Mouse (Mus musculus) kidney, adult 2 months (tissue): ENCODE measurements around the gene Abhd14a. TPM values are rescaled to one million over a fixed set of nuclear protein-coding genes. Genes with fewer than 3 reads are reported as not detected.

ENCODE experiments used
- DNase-seq: peaks from one replicate; pipeline ENCODE4 v3.0.0; 2021
- H3K27ac ChIP-seq: fragments of 200-500 bp; 2 replicates; pipeline ENCODE4 v1.5.1; 2012; ENCODE audit warnings: low read depth, low read length, control low read depth, inconsistent platforms; ENCODE audit not compliant: insufficient read depth
- H3K27me3 ChIP-seq: fragments of 200-500 bp; replicated peaks from 2 replicates; pipeline ENCODE4 v1.6.1; 2012; ENCODE audit warnings: mild to moderate bottlenecking, moderate library complexity, low read length, inconsistent platforms; ENCODE audit not compliant: control insufficient read depth, insufficient read depth
- H3K36me3 ChIP-seq: fragments of 200-500 bp; 2 replicates; pipeline ENCODE4 v1.6.1; 2012; ENCODE audit warnings: mild to moderate bottlenecking, moderate library complexity, low read length, inconsistent platforms; ENCODE audit not compliant: control insufficient read depth, insufficient read depth
- H3K4me1 ChIP-seq: fragments of 200-500 bp; 2 replicates; pipeline ENCODE4 v1.6.1; 2011; ENCODE audit warnings: low read length; ENCODE audit not compliant: control insufficient read depth, insufficient read depth
- H3K4me3 ChIP-seq: fragments of 200-500 bp; 2 replicates; pipeline ENCODE4 v1.5.1; 2011; ENCODE audit warnings: mild to moderate bottlenecking, low read depth, low read length, control low read depth; ENCODE audit not compliant: insufficient read depth
- CTCF ChIP-seq: fragments of 200-500 bp; conservative IDR thresholded peaks from 2 replicates; pipeline ENCODE4 v1.5.1; 2011; ENCODE audit warnings: low read depth, mild to moderate bottlenecking, control low read depth, low read length, moderate library complexity, mixed read lengths; ENCODE audit not compliant: insufficient read depth, insufficient read length
- POLR2A ChIP-seq: fragments of 200-500 bp; IDR thresholded peaks from one replicate; pipeline ENCODE4 v1.6.1; 2011; ENCODE audit warnings: low read depth, low read length, control low read depth
- WGBS: fragments of 180-500 bp; shearing (Covaris S2); methylation state at CpG from one replicate; pipeline ENCODE4 v1.1.7; 2018; 5-methylcytosine and 5-hydroxymethylcytosine counted together
- polyA plus RNA-seq: library from polyadenylated mRNA; depleted of rRNA; stranded (reverse); fragments of >200 nt; gene quantifications from 2 replicates; pipeline ENCODE4 v1.2.3, GENCODE M21; 2012

The Abhd14a gene
- polyA plus RNA-seq, 1 experiment = 137 TPM

DNA sequence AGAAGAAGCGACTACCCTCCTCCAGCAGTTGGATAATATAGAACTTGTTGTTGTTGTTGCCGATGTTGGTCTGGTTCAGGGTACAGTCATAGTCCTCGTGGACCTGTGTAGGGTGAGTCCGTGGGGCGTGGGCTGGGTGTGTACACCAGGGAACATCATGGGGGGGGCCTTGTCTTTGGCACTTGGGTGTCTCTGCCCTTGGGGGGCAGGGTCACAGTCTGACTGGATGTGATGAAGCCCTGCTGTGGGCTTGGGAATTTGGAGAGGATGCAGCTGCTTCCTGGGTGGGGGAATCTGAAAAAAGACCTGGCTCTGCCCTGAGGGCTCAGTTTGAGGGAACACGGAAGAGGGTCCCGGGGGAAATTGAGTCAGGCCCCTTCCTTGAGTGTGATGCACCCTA is 27.6 kb upstream of the Abhd14a start:
- Histone ChIP-seq H3K4me1 (peaks cover 18% of the 10 kb centered on the region), H3K27ac (no peak overlapping the region), H3K4me3 (no peak overlapping the region), H3K27me3 (no peaks in the 10 kb centered on the region), H3K36me3 (no peaks in the 10 kb centered on the region)
- 69% methylated on average over 7 of the region's 7 CpGs for WGBS
- DNase-seq = no peak
- TF ChIP-seq POLR2A = no peak
- no peak for TF ChIP-seq CTCF

DNA sequence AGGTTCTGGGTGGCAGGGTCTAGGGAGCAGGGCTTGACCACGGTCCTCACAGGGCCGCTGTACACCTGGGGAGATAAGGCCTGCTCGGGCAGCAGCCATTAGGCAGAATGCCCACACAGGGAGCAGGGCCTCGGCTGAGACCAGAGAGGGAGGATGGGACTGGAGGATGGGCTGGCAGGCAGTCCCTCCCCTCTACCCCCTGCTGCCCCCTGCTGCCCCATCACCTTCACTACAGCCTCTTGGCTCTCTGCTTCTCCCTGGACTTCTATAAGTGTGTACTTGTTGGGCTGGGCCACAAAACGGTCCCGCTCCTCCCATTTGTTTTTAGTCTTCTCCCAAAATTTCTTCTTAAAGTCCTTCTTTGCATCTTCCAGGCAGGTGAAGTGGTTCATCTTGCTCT is 27.0 kb upstream of the Abhd14a start:
- Histone ChIP-seq H3K36me3 (no peaks in the 10 kb centered on the region), H3K4me1 (peaks cover 18% of the 10 kb centered on the region), H3K27ac (no peak overlapping the region), H3K4me3 (no peak overlapping the region), H3K27me3 (no peaks in the 10 kb centered on the region)
- DNase-seq = peak; percentile 76
- 11% methylated on average over 6 of the region's 6 CpGs for WGBS
- TF ChIP-seq CTCF = peak; percentile 79
- TF ChIP-seq POLR2A = no peak

DNA sequence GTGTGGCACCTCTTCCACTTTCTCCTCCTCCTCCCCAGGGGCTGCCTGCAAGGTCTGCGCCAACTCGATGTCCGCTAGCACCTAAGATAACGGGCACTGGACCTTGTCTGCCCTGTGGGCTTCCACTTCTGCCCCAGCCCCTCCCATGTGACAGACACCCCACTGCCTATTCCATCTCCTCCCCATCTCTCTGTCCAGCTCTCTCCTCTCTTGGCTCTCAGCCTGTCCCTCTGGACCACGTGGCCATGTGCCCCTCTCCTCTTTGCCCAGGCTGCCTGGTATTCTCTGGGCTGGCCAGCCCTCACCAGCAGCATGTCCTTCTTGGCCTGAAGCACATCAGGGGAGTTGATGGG is 26.3 kb upstream of the Abhd14a start:
- Histone ChIP-seq H3K27ac (no peak overlapping the region), H3K4me3 (no peak overlapping the region), H3K36me3 (no peaks in the 10 kb centered on the region), H3K27me3 (no peaks in the 10 kb centered on the region), H3K4me1 (peaks cover 18% of the 10 kb centered on the region)
- WGBS = 37% methylated on average over 5 of the region's 5 CpGs
- TF ChIP-seq CTCF = no peak
- TF ChIP-seq POLR2A = no peak
- no peak for DNase-seq

DNA sequence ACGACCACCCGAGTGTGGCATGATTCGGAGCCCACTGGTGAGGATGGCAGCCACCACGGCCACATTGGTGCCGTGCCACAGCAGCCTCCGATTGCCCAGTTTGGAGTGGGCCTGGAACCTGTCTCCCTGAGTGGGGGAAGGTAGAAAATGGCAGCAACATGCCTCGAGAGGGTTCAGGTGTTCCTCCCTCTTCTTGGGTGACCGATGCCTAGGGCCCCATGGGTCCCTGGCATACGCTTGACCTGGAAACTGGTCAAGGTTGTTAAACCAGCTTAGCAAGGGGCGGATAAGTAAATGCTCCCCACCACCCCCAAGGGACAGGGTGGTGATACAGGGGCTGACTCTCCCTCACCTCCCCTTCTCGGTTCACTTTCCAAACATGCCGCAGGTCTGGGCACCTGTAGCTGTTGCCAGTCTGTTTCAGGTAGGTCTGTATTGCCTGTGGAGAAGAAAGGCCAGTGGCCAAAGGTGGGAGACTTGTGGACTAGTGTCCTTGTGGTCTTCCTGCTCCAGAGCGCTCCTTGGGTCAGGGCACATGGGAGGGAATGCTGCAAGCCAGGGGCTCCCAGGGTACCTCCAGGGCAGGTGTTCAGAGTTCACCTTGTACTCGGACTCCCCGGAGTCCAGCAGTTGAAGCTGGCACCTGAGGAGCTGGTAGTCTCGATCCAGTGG is 25.7 kb upstream of the Abhd14a start:
- 69% methylated on average over 16 of the region's 16 CpGs for WGBS
- DNase-seq = peak; percentile 82
- Histone ChIP-seq H3K36me3 (no peaks in the 10 kb centered on the region), H3K27ac (no peak overlapping the region), H3K4me3 (no peak overlapping the region), H3K4me1 (peaks cover 18% of the 10 kb centered on the region), H3K27me3 (no peaks in the 10 kb centered on the region)
- TF ChIP-seq POLR2A = no peak
- no peak for TF ChIP-seq CTCF

DNA sequence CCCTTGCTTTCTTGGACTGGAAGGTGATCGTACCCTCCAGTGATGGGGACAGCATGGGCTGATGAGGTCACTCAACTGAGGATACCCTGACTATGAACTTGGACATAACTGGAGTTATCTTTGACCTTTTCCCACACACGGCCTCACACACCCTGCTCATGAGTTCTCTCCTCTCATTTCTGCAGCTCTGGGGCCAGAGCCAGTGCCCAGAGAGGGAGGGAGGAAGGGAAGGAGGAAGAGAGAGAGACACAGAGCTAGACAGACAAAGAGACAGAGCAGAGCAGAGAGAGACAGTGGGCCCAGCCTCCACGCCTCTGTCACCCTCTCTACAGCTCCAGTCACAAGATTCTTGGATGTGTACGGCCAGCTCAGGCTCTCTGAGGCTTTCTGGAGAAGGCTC is 24.8 kb upstream of the Abhd14a start:
- Histone ChIP-seq H3K27ac (0 out of 2 replicates have a peak overlapping the region, but pooled peaks have one; percentile 12), H3K27me3 (no peaks in the 10 kb centered on the region), H3K4me1 (peaks cover 13% of the 10 kb centered on the region), H3K36me3 (no peaks in the 10 kb centered on the region), H3K4me3 (no peak overlapping the region)
- TF ChIP-seq CTCF = no peak
- no peak for TF ChIP-seq POLR2A
- 55% methylated on average over 4 of the region's 4 CpGs for WGBS
- DNase-seq = peak; percentile 49

DNA sequence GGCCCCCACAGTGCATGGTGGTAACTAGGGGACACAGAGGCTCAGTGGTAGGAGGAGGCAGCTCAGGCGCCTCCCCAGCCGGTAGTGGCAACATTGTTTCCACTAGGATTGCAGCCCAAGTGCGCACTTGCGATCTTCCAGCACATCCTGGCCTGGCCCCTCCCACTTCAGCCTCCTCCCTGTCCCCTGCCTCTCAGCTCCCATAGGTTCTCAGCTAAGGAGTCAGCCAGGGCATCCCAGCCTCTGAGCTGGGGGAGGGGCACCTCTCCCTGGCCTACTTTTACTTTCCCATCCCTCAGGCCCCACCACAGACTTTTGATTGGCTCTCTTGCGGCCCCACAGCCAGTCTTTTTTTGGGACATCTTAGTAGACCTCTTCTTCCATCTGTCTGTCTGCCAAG is 24.4 kb upstream of the Abhd14a start:
- TF ChIP-seq CTCF (no peak), POLR2A (no peak)
- peak; percentile 81 for DNase-seq
- 50% methylated on average over 5 of the region's 5 CpGs for WGBS
- Histone ChIP-seq H3K27ac (peak overlapping the region; percentile 13; the same call in 1 of the 2 replicates), H3K4me3 (peak overlapping the region; percentile 2; the same call in 1 of the 2 replicates), H3K36me3 (no peaks in the 10 kb centered on the region), H3K27me3 (no peaks in the 10 kb centered on the region), H3K4me1 (peaks cover 13% of the 10 kb centered on the region)

DNA sequence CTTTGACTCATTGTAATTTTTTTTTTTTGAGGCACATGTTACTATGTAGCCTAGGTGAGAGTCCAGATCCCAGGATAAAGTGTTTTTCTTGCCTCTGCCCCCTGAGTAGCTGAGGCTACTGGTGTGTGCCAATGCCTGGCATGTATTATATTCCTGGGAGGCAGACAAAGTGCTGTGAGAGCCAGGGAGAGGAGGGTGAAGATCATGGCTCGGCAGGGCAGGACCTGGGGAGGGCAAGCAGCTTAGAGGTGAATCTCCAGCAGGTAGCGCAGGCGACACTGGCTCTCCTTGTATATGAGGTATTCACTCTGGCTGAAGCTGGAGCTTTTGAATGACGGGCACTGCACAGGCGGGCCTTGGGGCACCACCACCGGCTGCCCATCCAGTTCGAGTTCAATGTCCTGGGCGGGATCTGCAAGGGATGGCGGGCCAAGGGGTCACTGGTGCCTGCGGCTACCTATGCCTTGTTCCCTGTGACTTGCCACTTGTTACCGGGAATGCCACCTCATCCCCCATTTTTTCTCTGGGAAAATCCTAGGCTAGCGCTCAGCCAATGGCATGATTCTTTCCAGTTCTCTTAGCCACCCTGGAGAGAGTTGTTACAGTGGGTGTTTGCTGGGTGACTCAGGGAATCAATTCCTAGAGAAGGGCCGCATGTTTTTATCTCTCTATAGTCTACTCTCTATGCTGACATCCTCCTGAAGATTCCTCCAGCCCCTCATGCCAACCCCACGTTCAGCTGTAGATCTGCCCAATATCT is 23.7 kb upstream of the Abhd14a start:
- Histone ChIP-seq H3K27me3 (no peaks in the 10 kb centered on the region), H3K36me3 (no peaks in the 10 kb centered on the region), H3K27ac (peak overlapping the region; percentile 13; the same call in 1 of the 2 replicates), H3K4me3 (peak overlapping the region; percentile 2; the same call in 1 of the 2 replicates), H3K4me1 (peaks cover 13% of the 10 kb centered on the region)
- 66% methylated on average over 14 of the region's 14 CpGs for WGBS
- TF ChIP-seq CTCF (no peak), POLR2A (no peak)
- DNase-seq = peak; percentile 53
